Mouse (Mus musculus) midbrain, postnatal 0 days (tissue): ENCODE results near the gene Fat3. TPM values are rescaled to one million over a fixed set of nuclear protein-coding genes. Genes with fewer than 3 reads are reported as not detected.

ENCODE experiments used
- ATAC-seq: fragments of 200-750 bp; cut with Nextera tagmentation; 2 replicates; pipeline ENCODE4 v1.8.0; 2017; ENCODE audit warnings: moderate number of reproducible peaks, mild to moderate bottlenecking, moderate TSS enrichment, moderate library complexity; ENCODE audit not compliant: low FRiP score
- DNase-seq: peaks from one replicate; pipeline ENCODE4 v3.0.0-alpha.2; 2015; ENCODE audit warnings: low spot score
- H3K27ac ChIP-seq: fragments of 300-500 bp; sonication (generic); 2 replicates; pipeline ENCODE4 v1.5.1; 2014; ENCODE audit warnings: low read depth, mild to moderate bottlenecking, low read length, mixed read lengths
- H3K27me3 ChIP-seq: fragments of 300-500 bp; sonication (generic); 2 replicates; pipeline ENCODE4 v1.6.1; 2014; ENCODE audit warnings: low read length, control low read depth, mixed read lengths; ENCODE audit not compliant: insufficient read depth
- H3K36me3 ChIP-seq: fragments of 300-500 bp; sonication (generic); 2 replicates; pipeline ENCODE4 v1.6.1; 2014; ENCODE audit warnings: low read length, control low read depth, mixed read lengths; ENCODE audit not compliant: insufficient read depth
- H3K4me1 ChIP-seq: fragments of 300-500 bp; sonication (generic); 2 replicates; pipeline ENCODE4 v1.6.1; 2014; ENCODE audit warnings: mild to moderate bottlenecking, control low read depth, antibody characterized with exemption, low read length, mixed read lengths; ENCODE audit not compliant: insufficient read depth
- H3K4me2 ChIP-seq: fragments of 300-500 bp; sonication (generic); 2 replicates; pipeline ENCODE4 v1.6.1; 2014; ENCODE audit warnings: low read depth, mild to moderate bottlenecking, low read length, mixed read lengths; ENCODE audit not compliant: poor library complexity, severe bottlenecking
- H3K4me3 ChIP-seq: fragments of 300-500 bp; sonication (generic); 2 replicates; pipeline ENCODE4 v1.5.1; 2014; ENCODE audit warnings: low read depth, mild to moderate bottlenecking, low read length, moderate library complexity
- H3K9ac ChIP-seq: fragments of 300-500 bp; sonication (generic); replicated peaks from 2 replicates; pipeline ENCODE4 v1.6.1; 2014; ENCODE audit warnings: mild to moderate bottlenecking, low read length, moderate library complexity, mixed read lengths; ENCODE audit not compliant: poor library complexity, severe bottlenecking
- H3K9me3 ChIP-seq: fragments of 300-500 bp; sonication (generic); 2 replicates; pipeline ENCODE4 v1.6.1; 2016; ENCODE audit warnings: low read length, control low read depth
- CTCF ChIP-seq: IDR thresholded peaks from 2 replicates; pipeline ENCODE4 v1.5.1; 2016; ENCODE audit warnings: antibody characterized with exemption, mild to moderate bottlenecking
- WGBS: fragments of 180-500 bp; shearing (Covaris S2); extraction: QIAGEN DNeasy Blood & Tissue Kit; methylation state at CpG from one replicate; pipeline ENCODE4 v1.1.7; 2014; 5-methylcytosine and 5-hydroxymethylcytosine counted together
- polyA plus RNA-seq: library from polyadenylated mRNA; unstranded; fragments of >200 nt; fragmentation: Nextera tagmentation; extraction: Ambion mirVana; gene quantifications from 2 replicates; pipeline ENCODE4 v1.2.1, GENCODE M21; 2015
- total RNA-seq: library from RNA; depleted of rRNA; stranded (reverse); fragments of >200 nt; gene quantifications from 2 replicates; pipeline ENCODE4 v1.2.3, GENCODE M21; 2014

Gene Fat3
- total and polyA plus RNA-seq, 2 experiments from 2014 or later = 7.6 to 63.7 TPM

DNA sequence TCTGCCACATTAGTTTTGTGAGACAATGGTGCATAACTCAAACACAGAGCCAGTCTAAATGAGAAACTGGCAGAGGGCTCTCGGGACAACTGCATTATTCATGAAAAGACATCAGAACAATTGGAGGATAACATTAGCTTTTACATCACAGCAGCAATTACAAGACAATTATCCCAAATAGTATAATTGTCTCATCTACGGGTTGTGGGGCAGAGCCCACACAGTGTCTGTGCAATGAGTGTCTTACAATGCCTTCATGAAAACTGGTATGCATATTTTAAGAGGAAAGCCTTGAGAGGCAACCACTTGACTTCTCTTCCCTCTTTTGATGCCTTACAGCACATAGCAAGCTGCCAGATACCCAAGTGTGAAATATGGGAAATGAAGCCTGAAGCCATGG, 603.0 kb downstream of the Fat3 start:
- WGBS = 51% methylated on average over 2 of the region's 2 CpGs
- Histone ChIP-seq H3K36me3 (no peaks in the 10 kb centered on the region), H3K9me3 (no peaks in the 10 kb centered on the region), H3K4me2 (no peak overlapping the region), H3K27me3 (no peaks in the 10 kb centered on the region), H3K4me1 (no peaks in the 10 kb centered on the region), H3K4me3 (no peak overlapping the region), H3K27ac (no peak overlapping the region), H3K9ac (no peak overlapping the region)
- ATAC-seq = no peak
- TF ChIP-seq CTCF = no peak
- no peak for DNase-seq

DNA sequence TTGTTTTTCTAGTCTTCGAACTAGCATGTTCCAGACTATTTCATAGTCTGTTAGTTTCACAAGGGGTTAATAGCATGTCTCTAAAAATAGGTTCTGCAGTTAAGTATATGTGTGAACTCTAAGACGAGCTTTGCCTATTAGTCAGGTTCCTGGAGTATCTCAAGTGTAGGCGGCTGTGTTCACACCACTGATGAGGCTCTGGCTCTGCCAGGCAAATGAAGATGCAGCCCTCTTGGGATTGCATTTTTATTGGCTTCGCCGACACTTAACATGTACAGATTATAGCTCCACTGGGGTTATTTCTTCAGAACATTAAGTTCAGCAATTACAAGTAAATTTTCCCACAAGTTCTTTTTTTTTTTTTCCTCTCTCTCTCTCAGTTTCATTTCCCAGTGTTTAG, 614.3 kb downstream of the Fat3 start:
- Histone ChIP-seq H3K36me3 (no peaks in the 10 kb centered on the region), H3K9ac (no peak overlapping the region), H3K4me1 (no peaks in the 10 kb centered on the region), H3K4me3 (no peak overlapping the region), H3K27ac (no peak overlapping the region), H3K27me3 (no peaks in the 10 kb centered on the region), H3K9me3 (no peaks in the 10 kb centered on the region), H3K4me2 (no peak overlapping the region)
- DNase-seq (peak; percentile 32), ATAC-seq (no peak)
- 70% methylated on average over 5 of the region's 5 CpGs for WGBS
- TF ChIP-seq CTCF = no peak

DNA sequence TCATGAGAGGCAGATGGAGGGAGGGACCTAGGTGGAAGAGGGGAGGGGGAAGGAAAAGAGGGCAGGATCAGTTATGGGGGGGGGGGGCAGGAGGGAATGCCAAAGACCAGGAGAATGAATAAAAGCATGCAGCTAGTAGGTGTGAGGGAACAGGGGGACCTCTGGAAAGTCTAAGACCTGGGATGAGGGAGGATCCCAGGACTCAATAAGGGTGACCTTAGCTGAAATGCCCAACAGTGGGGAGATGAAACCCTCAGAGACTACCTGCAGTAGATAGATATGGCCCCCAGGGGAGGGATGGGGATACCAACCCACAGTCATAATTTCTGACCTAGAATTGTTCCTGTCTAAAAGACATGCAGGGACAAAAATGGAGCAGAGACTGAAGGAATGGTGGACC, 620.3 kb downstream of the Fat3 start:
- DNase-seq (no peak), ATAC-seq (0 out of 2 replicates have a peak, but pooled peaks have one; percentile 23)
- Histone ChIP-seq H3K9ac (no peak overlapping the region), H3K27ac (no peak overlapping the region), H3K4me3 (no peak overlapping the region), H3K9me3 (no peaks in the 10 kb centered on the region), H3K27me3 (no peaks in the 10 kb centered on the region), H3K4me1 (no peaks in the 10 kb centered on the region), H3K36me3 (no peaks in the 10 kb centered on the region), H3K4me2 (no peak overlapping the region)
- no peak for TF ChIP-seq CTCF

DNA sequence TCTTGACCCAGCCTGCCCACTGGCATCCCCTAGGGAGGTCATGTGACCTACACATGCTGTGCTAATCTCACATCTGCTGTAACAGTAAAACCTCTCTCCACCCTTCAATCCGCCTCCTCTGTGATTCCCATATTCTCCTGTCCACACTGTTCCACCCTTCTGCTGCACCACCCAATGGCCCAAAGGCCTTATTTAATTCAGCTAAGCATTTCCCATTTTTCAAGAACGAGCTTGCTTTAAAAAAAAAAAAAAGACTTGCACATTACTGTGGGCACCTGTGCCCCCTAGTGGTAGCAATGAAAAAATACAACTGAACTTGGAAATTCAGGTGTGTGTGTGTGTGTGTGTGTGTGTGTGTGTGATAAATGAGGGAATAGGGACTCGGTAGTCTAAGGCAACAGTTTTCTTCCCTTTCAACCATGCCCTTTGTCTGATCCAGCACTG, 620.9 kb downstream of the Fat3 start:
- H3K27me3 ChIP-seq = no peaks in the 10 kb centered on the region
- H3K4me1 ChIP-seq = no peaks in the 10 kb centered on the region
- peak; percentile 84 for TF ChIP-seq CTCF
- H3K4me2 ChIP-seq = no peak overlapping the region
- H3K27ac ChIP-seq = no peak overlapping the region
- ATAC-seq (peak; percentile 62; the same call in 1 of the 2 replicates), DNase-seq (peak; percentile 63)
- H3K9me3 ChIP-seq = no peaks in the 10 kb centered on the region
- no peak overlapping the region for H3K9ac ChIP-seq
- WGBS = 26% methylated on average over 3 of the region's 3 CpGs
- no peaks in the 10 kb centered on the region for H3K36me3 ChIP-seq
- no peak overlapping the region for H3K4me3 ChIP-seq

DNA sequence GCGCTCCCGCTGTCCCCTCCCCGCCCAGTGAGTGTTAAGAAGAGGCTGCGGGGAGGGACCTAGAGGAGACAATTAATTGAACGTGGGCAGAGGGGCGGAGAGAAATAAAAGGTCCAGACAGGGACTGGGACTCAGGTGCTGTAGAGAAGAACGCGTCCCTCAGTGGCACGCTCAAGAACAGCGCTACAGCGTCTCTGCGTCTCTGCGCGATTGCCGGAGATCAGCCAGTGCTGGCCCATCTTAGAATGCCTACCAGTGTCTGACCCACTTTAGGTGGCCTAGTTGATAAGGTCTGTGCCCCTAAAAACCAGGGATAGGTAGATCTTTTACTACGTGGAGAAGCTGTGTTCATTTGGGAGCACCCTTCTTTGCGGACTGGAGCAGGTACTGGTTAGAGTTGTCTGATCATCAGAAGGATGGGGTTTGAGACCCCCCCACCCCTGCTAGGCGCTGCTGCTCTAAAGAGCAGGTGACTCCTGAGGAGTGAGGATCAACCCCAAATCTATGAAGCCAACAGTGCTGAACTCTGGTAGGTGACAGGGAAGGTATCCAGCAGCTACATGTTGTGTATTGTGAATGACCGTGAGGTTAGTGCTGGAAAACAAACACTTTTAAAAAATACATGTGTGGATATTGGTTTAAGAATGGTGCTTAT, 626.5 kb downstream of the Fat3 start, which contains the start of gene Mtnr1b:
Mtnr1b (minus strand) TSS at position 51 of the 655 bp plus-strand sequence.
- Histone ChIP-seq H3K27me3 (peaks cover 3% of the 10 kb centered on the region; the same call in 1 of the 2 replicates), H3K36me3 (no peaks in the 10 kb centered on the region), H3K4me1 (no peaks in the 10 kb centered on the region), H3K27ac (no peak within 1 kb of the TSS), H3K9ac (no peak within 1 kb of the TSS), H3K4me3 (no peak within 1 kb of the TSS), H3K9me3 (no peaks in the 10 kb centered on the region), H3K4me2 (no peak within 1 kb of the TSS)
- 71% methylated on average over 19 of the region's 19 CpGs for WGBS
- ATAC-seq (no peak), DNase-seq (no peak)
- no peak for TF ChIP-seq CTCF

DNA sequence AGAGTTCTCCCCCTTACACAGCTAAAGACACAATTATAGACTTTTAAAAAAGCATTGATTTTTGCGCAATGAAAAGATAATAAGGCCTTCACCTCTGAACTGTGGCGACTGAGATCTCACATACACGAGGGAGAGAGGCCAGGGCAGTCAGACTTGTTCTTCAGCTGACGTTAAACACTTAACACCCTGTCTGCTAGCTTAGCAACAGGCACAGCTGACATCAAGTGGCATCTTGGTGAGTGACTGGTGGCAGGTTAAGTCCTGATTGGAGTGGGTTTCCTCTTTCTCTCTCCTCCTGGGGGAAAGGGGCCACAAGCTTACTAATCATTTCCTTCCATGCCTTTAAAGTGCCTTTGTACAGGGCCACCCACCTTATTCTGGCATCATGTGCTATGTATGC, 631.1 kb downstream of the Fat3 start:
- Histone ChIP-seq H3K4me2 (no peak overlapping the region), H3K9me3 (no peaks in the 10 kb centered on the region), H3K27me3 (peaks cover 3% of the 10 kb centered on the region; the same call in 1 of the 2 replicates), H3K27ac (no peak overlapping the region), H3K36me3 (no peaks in the 10 kb centered on the region), H3K4me1 (no peaks in the 10 kb centered on the region), H3K4me3 (no peak overlapping the region), H3K9ac (no peak overlapping the region)
- no peak for TF ChIP-seq CTCF
- no peak for DNase-seq
- no peak for ATAC-seq
- WGBS = 76% methylated on average over 4 of the region's 4 CpGs
